Mouse (Mus musculus) naive thymus-derived CD4-positive, alpha-beta T cell, adult 2 months (primary cell): Measurements from ENCODE around the gene Map4k4.
A peak's percentile ranks its signal among the peaks of the same experiment; 100 is the strongest.

Experiments used
- DNase-seq: peaks from one replicate; pipeline ENCODE4 v3.0.0-alpha.2; 2011; ENCODE audit warnings: low read depth

Map4k4 gene

DNA sequence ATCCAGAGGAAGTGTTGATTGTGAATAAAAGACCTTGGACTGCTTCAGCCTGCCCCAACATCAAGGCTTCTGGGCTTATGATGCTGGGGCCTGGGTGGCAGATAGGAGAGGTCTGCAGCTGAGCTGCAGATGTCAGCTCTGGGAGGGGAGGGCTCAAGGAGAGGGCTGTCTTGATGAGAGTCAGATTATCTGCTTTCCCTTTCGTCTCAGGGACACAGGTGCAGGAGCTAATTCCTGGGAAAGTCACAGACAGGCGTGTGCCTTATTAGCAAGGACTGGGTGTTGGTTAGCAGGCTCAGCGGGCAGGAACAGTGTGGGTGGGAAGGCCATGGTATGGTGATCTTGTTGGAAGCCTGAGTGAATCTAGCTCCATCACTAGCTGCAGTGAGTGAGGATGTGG is 63.1 kb downstream of the Map4k4 start:
- no peak for DNase-seq

DNA sequence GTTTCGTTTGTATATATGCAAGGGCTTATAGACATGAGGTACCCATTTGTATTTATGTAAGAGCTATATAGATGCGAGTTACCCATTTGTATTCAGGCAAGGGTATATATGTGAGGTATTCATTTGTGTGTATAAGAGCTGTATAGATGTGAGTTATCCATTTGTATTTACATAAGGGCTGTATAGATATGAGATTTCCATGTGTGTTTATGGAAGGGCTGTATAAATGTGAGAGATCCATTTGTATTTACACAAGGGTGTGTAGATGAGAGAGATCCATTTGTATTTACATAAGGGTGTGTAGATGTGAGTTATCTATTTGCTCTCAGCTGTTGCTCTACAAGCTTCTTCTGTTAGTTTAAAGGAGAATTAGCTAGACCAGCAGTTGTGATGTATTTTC is 63.7 kb downstream of the Map4k4 start:
- DNase-seq = no peak

DNA sequence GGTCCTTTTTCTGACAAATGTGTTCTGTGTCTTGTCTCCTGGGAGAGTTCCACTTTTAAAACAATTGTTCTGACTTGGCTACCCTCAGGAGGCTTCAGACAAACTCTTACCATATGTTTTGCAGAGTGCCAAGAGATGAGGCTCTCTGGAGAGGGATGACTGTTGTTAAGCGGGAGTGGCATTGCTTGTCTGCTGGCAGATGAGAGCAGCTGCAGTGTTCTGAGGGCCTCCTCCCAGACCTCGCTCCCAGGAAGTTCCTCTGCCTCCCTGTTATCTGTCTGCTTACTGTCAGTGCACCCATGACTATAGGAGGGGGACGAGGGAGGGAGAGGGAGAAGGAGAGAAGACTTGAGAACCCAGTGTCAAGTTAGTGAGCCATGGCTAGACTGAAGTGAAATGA is 64.7 kb downstream of the Map4k4 start:
- no peak for DNase-seq

DNA sequence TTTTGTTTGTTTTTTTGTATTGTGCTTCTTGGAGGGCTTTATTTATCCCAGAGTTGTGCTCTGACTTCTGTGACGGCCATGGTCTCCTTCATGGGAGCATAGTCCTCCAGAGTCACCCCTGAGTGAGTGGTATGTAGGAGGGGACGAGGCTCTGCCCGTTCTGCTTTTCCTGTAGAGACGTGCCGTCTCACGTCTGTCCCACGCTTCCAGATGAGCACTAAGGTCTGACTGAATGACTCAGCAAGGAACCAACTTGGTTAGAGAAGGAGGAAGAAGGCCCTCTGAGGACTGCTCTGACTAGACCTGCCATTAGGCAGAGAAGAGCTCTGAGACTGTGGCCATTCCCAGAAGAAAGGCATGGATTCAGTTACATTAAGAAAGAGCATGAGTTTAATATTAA is 68.3 kb downstream of the Map4k4 start:
- DNase-seq = no peak

DNA sequence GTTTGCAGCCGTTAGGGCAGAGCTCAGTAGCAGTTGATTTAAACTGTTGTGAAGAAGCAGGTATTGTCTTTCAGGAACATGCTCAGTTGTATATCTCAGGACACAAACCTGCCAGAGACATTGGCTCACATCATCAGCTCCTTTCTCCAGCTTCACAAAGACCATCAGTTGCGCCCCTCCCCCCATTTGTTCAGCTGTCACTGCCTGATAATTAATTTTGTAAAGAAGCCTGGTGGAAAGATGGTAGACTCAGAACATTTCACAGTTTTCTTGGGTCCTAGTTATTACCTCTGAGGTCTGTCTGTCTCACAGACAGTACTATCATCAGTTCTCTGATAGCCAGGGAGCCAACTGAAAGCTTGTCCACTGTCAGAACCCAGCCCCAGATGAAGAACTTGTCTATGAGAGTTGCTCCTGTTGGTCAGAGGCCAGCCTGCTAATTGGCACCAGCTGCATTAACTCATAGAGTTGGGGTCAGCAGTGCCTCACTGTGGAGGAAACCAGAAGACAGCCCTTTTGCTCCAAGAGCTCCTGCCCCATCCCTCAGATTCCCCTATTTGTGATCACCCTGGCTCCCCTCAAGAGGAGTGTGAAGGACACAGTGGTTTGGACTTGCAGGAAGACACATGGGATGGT is 69.2 kb downstream of the Map4k4 start:
- no peak for DNase-seq

DNA sequence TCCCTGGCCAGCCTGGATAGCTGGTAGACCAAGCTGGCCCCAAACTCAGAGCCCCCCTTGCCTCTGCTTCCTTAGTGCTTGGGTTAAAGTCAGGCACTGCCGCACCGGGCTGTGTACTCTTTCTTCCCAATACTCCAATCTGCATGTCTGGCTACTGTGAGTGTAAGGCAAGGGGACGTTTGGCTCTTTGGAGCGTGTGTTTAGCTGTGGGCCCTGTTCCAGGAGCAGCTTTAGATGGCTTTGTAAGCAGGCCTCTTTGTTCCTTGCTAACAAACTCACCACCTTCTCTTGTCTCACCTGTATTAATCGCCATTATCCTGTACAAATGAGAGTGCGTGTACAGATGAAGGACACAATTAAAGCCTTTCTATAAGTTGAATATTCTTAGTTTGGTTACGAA is 71.7 kb downstream of the Map4k4 start:
- DNase-seq = no peak

DNA sequence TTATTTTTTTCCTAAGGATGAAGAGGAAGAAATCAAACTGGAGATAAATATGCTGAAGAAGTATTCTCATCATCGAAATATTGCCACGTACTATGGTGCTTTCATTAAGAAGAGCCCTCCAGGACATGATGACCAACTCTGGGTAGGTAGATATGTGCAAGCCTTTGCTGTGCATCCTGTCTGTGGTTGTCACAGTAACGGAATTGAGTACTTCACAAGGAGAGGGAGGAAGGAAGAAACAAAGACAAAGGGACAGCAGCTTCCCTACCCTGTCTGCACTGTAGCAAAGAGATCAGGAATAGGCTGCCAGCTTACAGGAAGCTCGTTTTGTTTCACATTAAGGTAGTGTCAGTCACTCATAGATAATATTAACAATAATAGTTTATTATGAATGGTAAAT is 73.2 kb downstream of the Map4k4 start:
- peak; percentile 32 for DNase-seq

DNA sequence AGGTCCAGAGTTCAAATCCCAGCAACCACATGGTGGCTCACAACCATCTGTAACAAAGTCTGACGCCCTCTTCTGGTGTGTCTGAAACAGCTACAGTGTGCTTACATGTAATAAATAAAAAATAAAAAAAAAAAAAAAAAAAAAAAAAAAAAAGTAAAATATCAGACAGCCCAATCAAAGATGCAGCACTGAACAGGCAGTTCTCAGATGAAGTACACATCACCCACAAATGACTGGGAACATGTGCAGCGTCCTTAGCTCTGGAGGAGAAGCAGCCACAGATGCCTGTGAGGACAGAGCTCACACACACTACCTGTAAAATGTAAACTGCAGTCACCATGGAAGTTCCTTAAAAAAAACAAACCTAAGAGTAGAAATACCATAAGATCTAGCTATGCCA is 74.3 kb downstream of the Map4k4 start:
- DNase-seq = no peak

DNA sequence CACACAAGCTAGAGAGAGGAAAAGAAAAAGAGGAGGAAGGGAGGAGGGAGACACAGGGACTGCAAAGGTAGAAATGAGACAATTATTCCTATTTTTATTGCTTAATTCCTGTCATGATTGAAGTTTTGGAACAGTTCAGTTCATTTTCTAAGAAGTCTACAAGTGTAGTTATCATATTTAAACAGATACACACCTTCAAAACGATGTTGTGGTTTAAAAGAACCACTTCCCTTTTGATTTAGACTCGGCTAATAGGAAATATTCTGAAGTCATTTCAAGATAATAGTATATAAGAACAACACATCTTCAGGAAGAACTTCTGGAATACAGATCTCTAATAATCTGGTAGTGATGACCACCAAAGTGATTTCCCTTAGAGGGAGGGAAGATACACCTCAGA is 75.4 kb downstream of the Map4k4 start:
- no peak for DNase-seq

DNA sequence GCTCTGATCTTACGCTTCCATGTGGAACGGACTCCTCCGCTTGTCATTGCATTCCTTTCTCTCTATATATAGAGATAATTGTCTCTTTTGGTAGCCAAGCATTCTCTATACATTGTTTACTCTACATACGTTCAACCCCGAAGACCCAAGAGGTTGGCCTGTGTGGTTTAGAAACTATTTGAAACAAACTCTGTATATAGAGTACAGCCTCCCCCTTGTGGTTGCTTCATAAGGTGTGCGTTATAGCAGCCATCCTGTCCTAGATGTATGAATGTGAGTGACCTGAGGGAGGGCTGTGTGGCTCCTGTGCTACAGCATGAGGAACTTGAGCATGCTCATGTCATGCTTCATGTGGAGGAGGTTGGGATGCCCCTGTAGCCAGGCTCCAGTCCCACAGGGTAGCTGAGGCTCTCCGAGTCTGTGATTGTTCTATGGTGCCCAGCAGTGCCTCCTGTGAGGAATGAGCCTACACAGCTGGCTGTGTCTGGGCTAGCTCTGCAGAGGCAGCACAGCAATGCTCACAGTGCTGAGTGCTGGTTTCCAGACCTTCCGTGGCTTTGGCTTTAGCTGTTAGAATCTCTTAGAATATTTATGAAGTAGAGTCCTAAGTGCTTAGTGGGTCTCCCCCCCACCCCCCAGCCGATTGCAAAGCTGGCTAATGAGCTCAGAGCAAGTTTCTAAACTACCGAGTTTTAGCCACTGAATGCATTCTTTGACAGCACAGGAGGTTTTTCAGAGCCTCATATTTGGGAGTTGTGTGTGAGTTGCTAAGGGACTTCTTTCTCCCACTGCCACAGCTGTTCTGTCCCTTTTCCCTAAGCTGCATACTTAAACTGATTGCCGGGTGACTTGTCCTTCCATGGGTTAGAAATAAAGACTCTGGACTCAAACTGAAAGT is 76.4 kb downstream of the Map4k4 start:
- peak; percentile 66 for DNase-seq

DNA sequence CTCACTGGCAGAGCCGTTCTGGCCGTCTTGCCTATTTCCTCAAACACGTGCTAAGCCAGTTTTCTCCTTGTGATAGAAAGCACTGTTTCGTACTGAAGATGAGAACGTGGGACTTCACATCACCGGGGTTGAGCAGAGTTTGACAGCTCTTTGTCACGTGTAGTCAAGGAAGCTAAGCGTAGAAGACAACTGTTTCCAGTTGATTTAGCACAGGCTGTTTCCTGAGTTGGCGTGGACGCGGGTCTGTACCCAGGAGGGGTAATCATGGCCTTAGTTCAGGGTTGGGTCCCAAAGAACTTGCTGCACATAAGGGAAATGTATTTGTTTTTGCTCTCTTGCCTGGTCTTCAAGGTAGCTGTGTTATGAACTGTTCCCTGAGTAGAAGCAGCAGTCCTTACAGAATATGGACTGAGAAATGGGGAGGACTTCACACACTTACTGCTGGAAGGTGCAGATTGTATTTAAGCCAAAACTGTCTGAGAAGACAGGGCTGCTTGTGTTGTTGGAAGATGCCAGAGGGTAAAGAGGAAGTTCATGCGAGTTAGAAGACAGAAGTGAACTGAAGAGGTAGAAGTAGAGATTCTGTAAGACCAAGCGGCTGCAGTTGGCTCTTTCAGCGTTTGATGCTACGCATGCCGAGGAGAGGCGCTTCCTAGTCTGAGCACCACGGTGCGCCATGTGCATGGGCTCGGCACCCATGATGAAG is 78.2 kb downstream of the Map4k4 start:
- peak; percentile 56 for DNase-seq

DNA sequence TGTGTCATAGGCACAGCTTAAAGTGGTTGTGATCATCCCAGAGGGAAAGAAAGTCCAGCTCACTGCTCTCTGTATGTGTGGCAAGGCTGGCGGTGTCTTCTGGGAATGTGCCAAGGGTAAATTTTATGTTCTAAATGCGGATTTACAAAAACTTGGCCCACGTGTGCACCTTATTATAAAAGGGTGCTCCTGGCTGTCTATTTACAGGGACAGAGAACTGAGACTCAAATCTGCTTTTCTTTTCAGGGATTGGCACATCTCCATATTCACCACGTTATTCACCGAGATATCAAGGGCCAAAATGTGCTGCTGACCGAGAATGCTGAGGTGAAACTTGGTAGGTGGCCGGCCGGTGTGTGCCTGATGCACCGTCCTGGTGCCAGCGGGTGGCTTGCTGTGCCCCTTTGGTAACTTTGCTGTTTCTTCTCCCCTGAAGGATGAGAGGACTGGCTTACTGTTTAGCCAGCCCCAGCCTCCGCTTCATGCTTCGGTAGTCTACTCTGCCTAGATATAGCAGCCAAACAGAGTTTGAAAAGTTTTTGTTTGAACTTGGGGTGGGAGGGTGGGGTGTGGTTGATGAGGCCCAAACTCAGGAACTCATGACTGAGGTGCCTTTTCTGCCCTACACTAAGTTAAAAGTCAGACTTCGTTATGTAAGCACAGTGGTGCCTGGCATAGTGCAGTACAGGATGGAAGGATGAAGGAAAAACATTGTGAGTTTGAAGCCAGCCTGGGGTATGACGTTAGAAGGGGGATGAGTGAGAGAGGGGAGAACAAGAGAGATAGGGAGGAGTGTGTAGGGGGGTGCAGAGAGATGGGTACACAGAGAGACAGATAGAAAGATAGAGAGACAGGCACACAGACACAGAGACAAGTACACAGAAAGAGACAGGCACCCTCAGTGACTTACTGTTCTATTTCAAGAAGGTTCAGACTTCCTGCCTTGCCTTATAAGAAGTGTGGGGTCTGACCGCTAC is 79.9 kb downstream of the Map4k4 start:
- DNase-seq = peak; percentile 58

DNA sequence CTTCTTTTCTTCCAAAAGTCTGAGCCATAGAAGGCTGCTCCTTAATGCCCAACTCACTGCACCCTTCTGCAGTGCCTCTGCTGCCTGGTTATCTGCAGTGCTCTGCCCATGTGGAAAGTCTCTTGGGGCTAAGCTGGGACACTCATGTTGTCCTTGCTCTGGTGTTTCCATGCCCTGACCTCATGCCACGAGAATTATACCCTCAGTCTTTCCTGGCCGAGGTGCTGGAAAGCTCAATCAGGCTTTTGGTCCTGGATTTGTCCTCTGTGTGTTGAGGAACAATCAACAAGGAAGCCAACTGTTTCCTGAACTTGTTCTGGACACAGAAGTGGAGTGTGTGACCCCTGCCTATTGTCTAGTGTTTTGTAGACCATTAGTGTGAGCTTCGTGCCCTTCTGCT is 81.3 kb downstream of the Map4k4 start:
- DNase-seq = no peak

DNA sequence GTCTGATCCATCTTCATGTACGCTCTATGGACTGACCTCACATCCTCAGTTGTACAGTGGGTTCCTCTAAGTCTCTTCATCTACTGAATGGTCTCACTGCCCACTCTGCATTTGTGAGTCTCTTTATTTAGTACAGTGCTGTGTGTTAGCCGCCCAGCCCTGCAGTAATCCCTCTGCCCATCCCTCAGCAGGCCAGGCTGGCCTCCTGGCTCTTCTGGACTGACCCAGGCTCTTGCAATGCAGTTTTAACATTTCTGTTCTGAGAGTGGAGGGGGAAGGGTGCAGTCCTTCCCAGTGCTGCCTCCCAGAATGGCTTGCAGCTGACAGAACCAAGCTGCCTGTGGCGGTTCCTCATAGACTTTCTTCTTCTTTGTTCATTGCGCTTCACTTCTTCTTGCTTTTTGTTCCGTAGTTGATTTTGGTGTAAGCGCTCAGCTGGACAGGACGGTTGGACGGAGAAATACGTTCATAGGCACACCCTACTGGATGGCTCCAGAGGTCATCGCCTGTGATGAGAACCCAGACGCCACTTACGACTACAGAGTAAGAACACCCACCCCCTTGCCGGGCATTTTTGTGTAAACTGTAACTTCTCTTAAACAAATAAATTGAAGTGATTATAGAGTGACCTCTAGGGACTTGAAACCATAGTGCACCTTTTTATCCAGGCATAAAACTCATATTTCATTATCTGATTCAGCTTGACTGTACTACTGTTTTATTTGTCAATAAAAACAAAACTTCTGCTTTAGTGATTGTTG is 82.2 kb downstream of the Map4k4 start:
- peak; percentile 48 for DNase-seq

DNA sequence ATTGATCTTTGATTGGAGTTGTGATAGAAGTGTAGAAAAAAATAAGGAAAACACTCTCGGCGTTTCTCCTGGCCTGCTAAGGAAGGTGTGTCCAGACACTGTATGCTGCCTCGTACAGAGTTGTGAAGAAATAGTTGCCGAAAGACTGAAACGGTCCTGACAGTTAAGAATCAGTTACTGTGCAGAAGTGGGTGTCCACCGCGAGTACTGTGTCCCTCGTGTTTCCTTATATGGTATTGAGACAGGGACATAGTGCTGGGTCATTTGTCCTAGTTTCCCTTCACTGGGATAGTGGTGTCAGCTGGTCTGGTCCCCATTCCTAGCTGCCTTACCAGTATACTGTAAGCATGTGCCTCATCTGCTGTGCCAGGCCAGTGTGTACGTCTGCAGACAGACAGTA is 83.6 kb downstream of the Map4k4 start:
- DNase-seq = no peak

DNA sequence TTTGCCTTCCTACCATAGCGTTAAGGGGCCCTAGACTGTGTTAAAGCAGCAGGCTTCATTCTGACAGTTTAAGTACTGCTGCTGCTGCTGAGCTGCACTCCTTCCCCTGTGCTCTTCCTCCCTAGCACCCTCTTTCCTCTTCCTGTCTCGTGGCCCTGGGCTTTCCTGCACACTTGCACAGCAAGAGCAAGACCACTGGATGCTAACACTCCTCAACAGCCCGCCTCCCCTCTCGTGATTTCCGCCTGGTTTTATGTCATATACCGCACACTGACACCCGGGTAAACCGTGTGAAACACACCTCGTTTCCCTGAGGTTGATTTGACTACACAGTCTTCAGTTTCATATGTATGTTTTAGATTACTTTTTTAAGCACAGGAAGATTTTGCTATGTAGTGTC is 86.1 kb downstream of the Map4k4 start:
- peak; percentile 36 for DNase-seq

DNA sequence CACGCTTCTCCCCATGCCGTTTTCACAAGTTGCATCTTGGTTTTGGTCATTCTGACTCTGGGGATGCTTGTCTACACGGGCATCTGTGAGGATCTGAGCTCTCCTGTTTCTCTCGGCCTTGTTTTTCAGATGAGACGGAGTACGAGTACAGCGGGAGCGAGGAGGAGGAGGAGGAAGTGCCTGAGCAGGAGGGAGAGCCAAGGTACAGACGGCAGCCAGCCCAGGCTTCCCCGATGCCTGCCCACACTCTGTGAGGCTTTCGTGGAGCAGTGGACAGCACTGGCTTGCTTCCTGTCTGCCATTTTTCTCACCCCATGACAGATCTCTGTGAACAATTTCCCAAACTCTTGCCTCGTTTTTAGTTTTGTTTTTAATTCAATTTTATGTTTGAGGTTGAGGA is 88.1 kb downstream of the Map4k4 start:
- no peak for DNase-seq

DNA sequence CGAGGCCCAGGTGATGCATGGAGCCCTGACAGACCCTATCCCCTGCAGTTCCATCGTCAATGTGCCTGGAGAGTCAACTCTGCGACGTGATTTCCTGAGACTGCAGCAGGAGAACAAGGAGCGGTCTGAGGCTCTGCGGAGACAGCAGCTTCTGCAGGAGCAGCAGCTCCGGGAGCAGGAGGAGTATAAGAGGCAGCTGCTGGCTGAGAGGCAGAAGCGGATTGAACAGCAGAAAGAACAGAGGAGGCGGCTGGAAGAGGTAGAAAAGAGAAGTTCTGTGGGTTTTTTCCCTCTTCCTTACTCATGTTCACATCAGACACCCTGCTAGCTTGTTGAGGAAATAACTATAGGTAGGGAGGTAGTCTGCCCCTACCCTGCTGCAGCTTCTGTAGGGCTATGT is 89.3 kb downstream of the Map4k4 start:
- DNase-seq = no peak

DNA sequence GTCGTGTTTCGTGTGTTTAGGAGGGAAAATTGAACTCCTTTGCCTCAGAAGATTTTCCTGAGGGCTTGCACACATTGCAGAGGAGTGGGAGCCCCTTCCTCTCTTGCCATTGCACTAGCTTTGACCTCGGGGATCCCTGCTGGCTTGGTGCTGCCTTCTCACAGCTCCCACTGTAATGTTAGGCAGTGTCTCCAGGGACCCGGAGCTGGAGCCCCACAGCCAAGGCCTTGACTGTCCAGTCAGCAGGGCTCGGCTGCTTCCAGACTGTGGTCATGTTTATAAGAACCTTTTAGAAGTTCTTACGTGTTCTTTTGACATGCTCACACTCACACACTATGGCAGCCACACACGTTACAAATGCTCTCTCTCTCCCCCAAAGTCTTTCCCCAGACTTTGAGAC is 93.2 kb downstream of the Map4k4 start:
- DNase-seq = no peak

DNA sequence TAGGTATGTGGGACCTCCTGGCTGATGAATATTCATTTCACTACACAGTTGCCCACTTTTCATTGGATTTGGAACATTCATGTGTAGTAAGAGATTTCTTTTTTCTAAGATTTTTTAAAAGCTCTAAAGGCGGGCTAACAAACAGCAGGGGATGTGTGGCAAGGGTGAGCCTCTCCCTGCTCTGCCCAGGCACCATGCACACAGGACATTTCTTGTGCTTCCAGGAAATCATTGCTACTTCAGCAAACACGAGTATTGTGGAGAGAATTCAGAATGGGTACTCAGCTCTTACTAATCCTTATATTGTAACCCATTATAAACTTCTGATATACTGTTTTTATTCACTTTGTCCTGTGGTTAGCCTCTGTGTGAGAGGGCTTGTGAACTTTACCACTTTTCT is 94.9 kb downstream of the Map4k4 start:
- DNase-seq = no peak

DNA sequence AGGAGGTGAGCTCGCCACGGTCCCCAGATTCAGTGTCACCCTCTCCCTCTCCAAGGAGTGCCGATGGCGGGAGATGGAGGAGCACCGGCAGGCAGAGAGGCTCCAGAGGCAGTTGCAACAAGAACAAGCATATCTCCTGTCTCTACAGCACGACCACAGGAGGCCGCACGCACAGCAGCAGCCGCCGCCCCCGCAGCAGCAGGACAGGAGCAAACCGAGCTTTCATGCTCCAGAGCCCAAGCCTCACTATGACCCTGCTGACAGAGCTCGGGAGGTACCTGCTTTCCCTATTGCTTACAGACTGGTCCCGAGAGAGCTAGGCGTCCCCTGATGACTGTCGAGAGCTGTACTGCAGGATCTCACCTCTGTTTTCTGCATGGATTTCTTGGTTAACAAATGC is 99.8 kb downstream of the Map4k4 start:
- DNase-seq = no peak
